Mouse (Mus musculus): ENCODE results near the gene Aldoart2.
"Not testable (repeated sequence)": the region's sequence is repeated elsewhere in the genome, so short reads cannot be mapped to it uniquely, and the experiment has no call there.

The Aldoart2 gene

DNA sequence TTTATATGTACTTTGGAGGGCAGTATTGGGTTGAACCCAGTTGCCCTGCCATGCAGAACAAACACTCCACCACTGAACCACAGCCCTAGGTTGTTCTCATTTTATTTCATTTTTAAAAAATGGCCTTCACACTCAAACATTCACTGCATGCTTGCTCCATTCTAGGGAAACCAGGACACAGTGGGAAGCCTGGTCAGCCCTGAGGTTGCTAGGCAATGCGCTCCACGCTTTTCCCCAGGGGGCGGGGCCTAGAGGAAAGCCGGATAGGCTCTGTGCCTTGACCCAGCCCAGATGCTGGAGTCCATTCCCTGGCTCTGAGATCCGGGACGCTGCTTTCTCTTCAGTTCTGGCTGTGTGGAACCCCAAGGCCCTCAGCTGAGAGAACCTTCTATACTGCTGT lies 8.8 kb downstream of the Aldoart2 start:
- no peak for DNase-seq (ENCODE audit: low spot score in 2 of 2)

DNA sequence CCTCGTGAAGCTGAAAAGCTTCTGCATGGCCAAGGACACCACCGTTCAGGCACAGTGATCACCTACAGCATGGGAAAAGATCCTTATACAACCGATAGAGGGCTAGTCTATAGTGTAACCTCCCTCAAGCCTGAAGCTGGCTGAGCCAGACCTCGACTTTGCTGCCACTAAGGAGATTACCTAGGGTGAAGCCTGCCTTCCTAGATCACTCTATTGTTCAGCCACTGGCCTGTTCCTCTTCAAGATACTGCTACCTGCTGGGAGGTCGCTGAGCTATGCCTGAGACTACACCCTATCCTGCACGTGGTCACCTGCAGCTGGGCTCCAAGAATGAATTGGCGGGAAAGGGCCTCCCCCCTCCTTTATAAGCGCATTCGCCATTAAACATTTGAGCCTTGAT lies 21.9 kb downstream of the Aldoart2 start:
- not testable (repeated sequence) for DNase-seq (ENCODE audit: low spot score in 2 of 2)

DNA sequence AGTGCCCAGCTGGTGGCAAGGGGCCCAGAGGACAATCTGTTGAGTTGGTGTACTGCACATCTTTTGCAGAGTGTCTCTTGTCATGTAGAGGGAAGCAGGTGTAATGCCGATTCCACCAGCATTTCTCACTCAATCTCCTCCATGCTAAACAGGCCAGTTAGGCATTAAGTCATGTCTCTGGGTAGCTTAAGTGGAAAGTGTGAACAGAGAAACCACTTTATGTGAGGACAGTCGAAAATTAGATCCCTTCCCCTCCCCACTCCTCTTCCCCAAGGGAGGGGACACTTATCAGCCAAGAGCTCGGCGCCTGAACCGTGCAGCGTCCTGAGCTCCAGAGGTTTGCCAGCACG lies 33.5 kb downstream of the Aldoart2 start:
- DNase-seq (ENCODE audit: low spot score in 2 of 2), result no peak

- DNase-seq (ENCODE audit: low spot score in 2 of 2), result no peak
These were observed 34.0 kb downstream of the Aldoart2 start, which contains the start of gene Insm2 for GRCm38 (mm10) chr12:55598887-55599561. Gene Insm2 (plus strand): TSS chr12:55599427.

DNA sequence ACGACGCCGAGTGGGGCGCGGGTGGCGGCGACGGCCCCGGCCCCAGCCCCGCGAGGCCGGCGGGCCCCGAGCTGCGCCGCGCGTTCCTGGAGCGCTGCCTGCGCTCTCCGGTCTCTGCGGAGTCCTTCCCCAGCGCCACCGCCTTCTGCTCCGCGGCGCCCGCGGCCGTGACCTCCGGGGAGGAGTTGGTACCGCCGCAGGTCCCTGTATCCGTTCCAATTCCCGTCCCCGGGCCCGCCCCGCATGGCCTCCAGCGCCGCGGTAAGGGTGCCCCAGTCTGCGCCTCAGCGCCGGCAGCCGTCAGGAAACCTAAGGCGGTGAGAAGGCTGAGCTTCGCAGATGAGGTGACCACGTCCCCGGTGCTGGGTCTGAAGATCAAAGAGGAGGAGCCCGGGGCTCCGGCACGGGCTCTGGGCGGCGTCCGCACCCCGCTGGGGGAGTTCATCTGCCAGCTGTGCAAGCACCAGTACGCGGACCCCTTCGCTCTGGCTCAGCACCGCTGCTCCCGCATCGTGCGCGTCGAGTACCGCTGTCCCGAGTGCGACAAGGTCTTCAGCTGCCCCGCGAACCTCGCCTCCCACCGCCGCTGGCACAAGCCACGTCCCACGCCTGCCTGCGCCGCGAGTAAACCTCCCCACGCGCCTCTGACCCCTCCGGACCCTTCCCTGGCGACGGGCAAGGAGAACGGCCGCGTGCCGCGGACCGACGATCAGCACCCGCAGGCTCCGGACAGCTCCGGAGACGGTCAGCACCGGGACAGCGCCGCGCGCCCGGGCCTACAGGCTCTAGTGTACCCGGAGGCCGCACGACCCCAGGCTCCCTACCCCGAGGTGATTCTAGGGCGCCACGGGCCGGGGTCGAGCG lies 34.8 kb downstream of the Aldoart2 start:
- peak; percentile 21 to 28 for DNase-seq (ENCODE audit: low spot score in 2 of 2)

DNA sequence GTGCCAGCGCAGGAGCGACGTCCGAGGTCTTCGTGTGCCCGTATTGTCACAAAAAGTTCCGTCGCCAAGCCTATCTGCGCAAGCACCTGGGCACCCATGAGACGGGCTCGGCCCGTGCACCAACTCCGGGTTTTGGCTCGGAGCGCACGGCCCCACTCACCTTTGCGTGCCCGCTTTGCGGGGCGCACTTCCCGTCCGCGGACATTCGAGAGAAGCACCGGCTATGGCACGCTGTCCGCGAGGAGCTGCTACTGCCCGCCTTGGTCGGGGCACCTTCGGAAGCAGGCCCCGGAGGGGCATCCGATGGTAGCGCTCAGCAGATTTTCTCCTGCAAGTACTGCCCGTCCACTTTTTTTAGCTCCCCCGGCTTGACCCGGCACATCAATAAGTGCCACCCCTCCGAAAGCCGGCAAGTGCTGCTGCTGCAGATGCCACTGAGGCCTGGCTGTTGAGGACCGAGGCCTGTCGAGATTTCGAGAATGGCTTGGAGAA lies 35.5 kb downstream of the Aldoart2 start:
- DNase-seq (ENCODE audit: low spot score in 2 of 2), result no peak

- DNase-seq (ENCODE audit: low spot score in 2 of 2), result no peak
These were observed 39.4 kb downstream of the Aldoart2 start for GRCm38 (mm10) chr12:55604411-55604810.

DNA sequence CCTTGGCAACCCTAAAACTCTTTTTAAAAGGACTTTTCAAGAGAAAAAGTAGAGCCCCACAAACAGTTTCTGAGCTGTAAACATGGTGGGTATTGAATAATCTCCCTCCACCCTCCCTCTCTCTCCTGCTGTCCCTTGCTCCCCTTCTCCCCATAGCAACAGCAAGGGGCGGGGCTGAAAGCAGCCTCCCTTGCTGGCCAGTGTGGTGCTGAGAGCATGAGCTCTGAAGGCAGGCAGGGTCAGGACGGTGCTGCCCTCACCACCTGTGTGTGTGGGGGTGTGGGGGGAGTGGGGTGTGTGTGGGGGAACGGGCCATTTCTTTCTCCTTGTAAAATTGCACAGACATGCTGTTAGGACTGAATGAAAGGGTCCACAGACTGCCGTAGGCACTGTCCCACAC lies 42.9 kb downstream of the Aldoart2 start:
- no peak for DNase-seq (ENCODE audit: low spot score in 2 of 2)

GRCm38 (mm10) chr12:55610812-55611211 lies 45.8 kb downstream of the Aldoart2 start:
- no peak for DNase-seq (ENCODE audit: low spot score in 2 of 2)

Measured in right cerebral cortex, adult 2 months (tissue).